Mouse (Mus musculus) embryonic stem cell, embryonic (primary cell): Measurements from ENCODE around the gene Ostf1.

Source experiments
- CTCF ChIA-PET, 4 experiments: fragments of 300-600 bp in 2 of 4; fragments of 350-600 bp in 2 of 4; sonication (Branson Sonifier 250); formaldehyde crosslinking; loops; one replicate each; lab custom pipeline; 2022; ENCODE audit warnings: inconsistent platforms in 2 of 4; lab: Charles Lee
- POLR2A ChIA-PET, 4 experiments: fragments of 300-600 bp in 2 of 4; fragments of 350-600 bp in 2 of 4; sonication (Branson Sonifier 250); formaldehyde crosslinking; loops; one replicate each; lab custom pipeline; 2022; ENCODE audit warnings: antibody characterized with exemption in 4 of 4, inconsistent platforms in 1 of 4; lab: Charles Lee

Gene Ostf1

GRCm38 (mm10) chr19:18630221-18631119 lies 1.2 kb downstream of the Ostf1 start:
- CTCF ChIA-PET = interaction anchor here in 2 of 4 experiments (0.7 to 1.2 kb wide), 4 partner anchors 9 to 143 kb away, joined by 3 to 6 read pairs (median 3); no protein-coding TSS in a partner anchor
- POLR2A ChIA-PET = interaction anchor here (0.6 to 16.2 kb wide), 49 partner anchors 8 to 130 kb away, joined by 3 to 547 read pairs (median 9); partner anchors contain the start of genes Carnmt1 (in 3 of the 4) and D030056L22Rik (in 1 of the 4)

- POLR2A ChIA-PET = interaction anchor here in 3 of 4 experiments (0.7 to 16.2 kb wide), 18 partner anchors 9 to 85 kb away, joined by 3 to 547 read pairs (median 12); partner anchors contain the start of genes Carnmt1 (in 1 of the 3) and D030056L22Rik (in 1 of the 3)
Observed at GRCm38 (mm10) chr19:18629589-18629988, 2.0 kb downstream of the Ostf1 start.

GRCm38 (mm10) chr19:18623894-18624293 lies 7.7 kb downstream of the Ostf1 start:
- POLR2A ChIA-PET = interaction anchor here (1.0 to 23.5 kb wide), 17 partner anchors 3 to 126 kb away, joined by 3 to 547 read pairs (median 7); partner anchors contain the start of genes Carnmt1 (in 2 of the 4), Nmrk1 (in 2 of the 4), Ostf1 (in 2 of the 4) and Trpm6 (in 1 of the 4)
- CTCF ChIA-PET = interaction anchor here in 1 of 4 experiments (1.7 kb wide), 1 partner anchor 16 kb away, joined by 6 read pairs; no protein-coding TSS in a partner anchor

More at GRCm38 (mm10) chr19:18629589-18629988, 2.0 kb downstream of the Ostf1 start:
- CTCF ChIA-PET = interaction anchor here in 1 of 4 experiments (0.9 kb wide), 1 partner anchor 10 kb away, joined by 3 read pairs; no protein-coding TSS in a partner anchor

- POLR2A ChIA-PET = interaction anchor here (0.6 to 23.5 kb wide), 17 partner anchors 7 to 101 kb away, joined by 3 to 547 read pairs (median 6); partner anchors contain the start of genes Nmrk1 (in 2 of the 4), Ostf1 (in 2 of the 4), Carnmt1 (in 1 of the 4) and D030056L22Rik (in 1 of the 4)
- CTCF ChIA-PET = interaction anchor here in 2 of 4 experiments (0.7 to 0.9 kb wide), 2 partner anchors 20 to 32 kb away, joined by 3 read pairs; no protein-coding TSS in a partner anchor
Observed at GRCm38 (mm10) chr19:18619691-18620090, 11.9 kb downstream of the Ostf1 start.

- ChIA-PET CTCF (no interaction called here), POLR2A (interaction anchor here (0.6 to 23.5 kb wide), 16 partner anchors 6 to 102 kb away, joined by 3 to 547 read pairs (median 6); partner anchors contain the start of genes Nmrk1 (in 2 of the 4), Ostf1 (in 2 of the 4), Carnmt1 (in 1 of the 4) and D030056L22Rik (in 1 of the 4))
Observed at GRCm38 (mm10) chr19:18619060-18619459, 12.6 kb downstream of the Ostf1 start.

- ChIA-PET POLR2A (interaction anchor here in 3 of 4 experiments (0.7 to 23.5 kb wide), 9 partner anchors 9 to 103 kb away, joined by 3 to 547 read pairs (median 5); partner anchors contain the start of genes Nmrk1 (in 2 of the 3) and Ostf1 (in 2 of the 3)), CTCF (no interaction called here)
Observed at GRCm38 (mm10) chr19:18617504-18617903, 14.1 kb downstream of the Ostf1 start.

- POLR2A ChIA-PET = interaction anchor here in 2 of 4 experiments (1.2 to 23.5 kb wide), 7 partner anchors 7 to 55 kb away, joined by 3 to 547 read pairs (median 11); partner anchors contain the start of genes Nmrk1 (in 2 of the 2), Ostf1 (in 2 of the 2) and Carnmt1 (in 1 of the 2)
- CTCF ChIA-PET = no interaction called here
Observed at GRCm38 (mm10) chr19:18615680-18616240, 15.9 kb downstream of the Ostf1 start.

GRCm38 (mm10) chr19:18614337-18614736 lies 17.3 kb downstream of the Ostf1 start:
- ChIA-PET POLR2A (interaction anchor here in 2 of 4 experiments (0.9 to 23.5 kb wide), 7 partner anchors 9 to 104 kb away, joined by 3 to 547 read pairs (median 3); partner anchors contain the start of genes Nmrk1 (in 2 of the 2), Ostf1 (in 2 of the 2) and D030056L22Rik (in 1 of the 2)), CTCF (no interaction called here)

- CTCF ChIA-PET = interaction anchor here in 2 of 4 experiments (1.0 to 1.7 kb wide), 4 partner anchors 21 to 107 kb away, joined by 3 to 5 read pairs (median 4); no protein-coding TSS in a partner anchor
- POLR2A ChIA-PET = interaction anchor here (0.6 to 23.5 kb wide), 57 partner anchors 8 to 1456 kb away, joined by 3 to 547 read pairs (median 8); partner anchors contain the start of genes Nmrk1 (in 4 of the 4), Ostf1 (in 4 of the 4), D030056L22Rik (in 3 of the 4) and Carnmt1 (in 2 of the 4)
Observed at GRCm38 (mm10) chr19:18608975-18609374, 22.6 kb downstream of the Ostf1 start.

GRCm38 (mm10) chr19:18607907-18608306 lies 23.7 kb downstream of the Ostf1 start:
- POLR2A ChIA-PET = interaction anchor here (0.7 to 23.5 kb wide), 66 partner anchors 9 to 1455 kb away, joined by 3 to 547 read pairs (median 7); partner anchors contain the start of genes Nmrk1 (in 4 of the 4), Ostf1 (in 4 of the 4), Carnmt1 (in 3 of the 4) and D030056L22Rik (in 3 of the 4)
- CTCF ChIA-PET = interaction anchor here in 2 of 4 experiments (0.6 to 1.6 kb wide), 4 partner anchors 18 to 31 kb away, joined by 3 to 4 read pairs (median 3); no protein-coding TSS in a partner anchor

- CTCF ChIA-PET = interaction anchor here in 1 of 4 experiments (0.6 kb wide), 1 partner anchor 15 kb away, joined by 6 read pairs; no protein-coding TSS in a partner anchor
- POLR2A ChIA-PET = interaction anchor here in 3 of 4 experiments (0.5 to 23.5 kb wide), 12 partner anchors 8 to 111 kb away, joined by 3 to 547 read pairs (median 4); partner anchors contain the start of genes D030056L22Rik (in 1 of the 3), Nmrk1 (in 1 of the 3) and Ostf1 (in 1 of the 3)
Observed at GRCm38 (mm10) chr19:18603011-18603410, 28.6 kb downstream of the Ostf1 start.

- POLR2A ChIA-PET = interaction anchor here in 2 of 4 experiments (0.6 to 4.7 kb wide), 4 partner anchors 7 to 111 kb away, joined by 3 to 55 read pairs (median 8); no protein-coding TSS in a partner anchor
- CTCF ChIA-PET = interaction anchor here in 1 of 4 experiments (2.2 kb wide), 1 partner anchor 12 kb away, joined by 9 read pairs; no protein-coding TSS in a partner anchor
Observed at GRCm38 (mm10) chr19:18600611-18601010, 31.0 kb downstream of the Ostf1 start.

GRCm38 (mm10) chr19:18599650-18600049 lies 32.0 kb downstream of the Ostf1 start:
- CTCF ChIA-PET = interaction anchor here in 1 of 4 experiments (2.2 kb wide), 1 partner anchor 11 kb away, joined by 9 read pairs; no protein-coding TSS in a partner anchor
- POLR2A ChIA-PET = interaction anchor here in 3 of 4 experiments (0.6 to 4.7 kb wide), 13 partner anchors 8 to 112 kb away, joined by 3 to 55 read pairs (median 11); partner anchors contain the start of genes Nmrk1 (in 3 of the 3) and Ostf1 (in 3 of the 3)

GRCm38 (mm10) chr19:18599051-18599450 lies 32.6 kb downstream of the Ostf1 start:
- ChIA-PET CTCF (interaction anchor here in 1 of 4 experiments (2.2 kb wide), 1 partner anchor 11 kb away, joined by 9 read pairs; no protein-coding TSS in a partner anchor), POLR2A (interaction anchor here in 3 of 4 experiments (0.6 to 4.7 kb wide), 16 partner anchors 9 to 74 kb away, joined by 3 to 55 read pairs (median 6); partner anchors contain the start of genes Nmrk1 (in 3 of the 3) and Ostf1 (in 3 of the 3))

- ChIA-PET CTCF (no interaction called here), POLR2A (interaction anchor here in 3 of 4 experiments (0.6 to 4.7 kb wide), 19 partner anchors 8 to 75 kb away, joined by 3 to 55 read pairs (median 4); partner anchors contain the start of genes Nmrk1 (in 2 of the 3), Ostf1 (in 2 of the 3) and Carnmt1 (in 1 of the 3))
Observed at GRCm38 (mm10) chr19:18598265-18598926, 33.2 kb downstream of the Ostf1 start.
